Mouse (Mus musculus) limb, embryonic 14.5 days (tissue): Measurements from ENCODE around the gene Olfr12. TPM values are rescaled to one million over a fixed set of nuclear protein-coding genes. Genes with fewer than 3 reads are reported as not detected.

Source experiments
- ATAC-seq: fragments of 200-750 bp; cut with Nextera tagmentation; 2 replicates; pipeline ENCODE4 v1.8.0; 2017; ENCODE audit warnings: low read depth, moderate number of reproducible peaks, moderate TSS enrichment; ENCODE audit not compliant: low FRiP score
- DNase-seq: peaks from one replicate; pipeline ENCODE4 v3.0.0-alpha.2; 2015; ENCODE audit warnings: low spot score
- H3K27ac ChIP-seq: fragments of 300-500 bp; sonication (generic); replicated peaks from 2 replicates; pipeline ENCODE4 v1.5.1; 2014; ENCODE audit warnings: low read depth, mild to moderate bottlenecking, low read length, moderate library complexity, mixed read lengths
- H3K27me3 ChIP-seq: fragments of 300-500 bp; sonication (generic); 2 replicates; pipeline ENCODE4 v1.6.1; 2014; ENCODE audit warnings: low read length, mixed read lengths; ENCODE audit not compliant: control insufficient read depth, insufficient read depth
- H3K36me3 ChIP-seq: fragments of 300-500 bp; sonication (generic); 2 replicates; pipeline ENCODE4 v1.6.1; 2014; ENCODE audit warnings: mild to moderate bottlenecking, low read length, moderate library complexity, mixed read lengths; ENCODE audit not compliant: control insufficient read depth, insufficient read depth
- H3K4me1 ChIP-seq: fragments of 300-500 bp; sonication (generic); 2 replicates; pipeline ENCODE4 v1.6.1; 2014; ENCODE audit warnings: antibody characterized with exemption, low read length, mixed read lengths; ENCODE audit not compliant: control insufficient read depth, insufficient read depth
- H3K4me2 ChIP-seq: fragments of 300-500 bp; sonication (generic); replicated peaks from 2 replicates; pipeline ENCODE4 v1.6.1; 2014; ENCODE audit warnings: low read depth, mild to moderate bottlenecking, low read length, moderate library complexity; ENCODE audit not compliant: severe bottlenecking
- H3K4me3 ChIP-seq: fragments of 300-500 bp; sonication (generic); replicated peaks from 2 replicates; pipeline ENCODE4 v1.5.1; 2014; ENCODE audit warnings: low read length
- H3K9ac ChIP-seq: fragments of 300-500 bp; sonication (generic); 2 replicates; pipeline ENCODE4 v1.6.1; 2014; ENCODE audit warnings: mild to moderate bottlenecking, low read depth, low read length, moderate library complexity; ENCODE audit not compliant: severe bottlenecking
- H3K9me3 ChIP-seq: fragments of 300-500 bp; sonication (generic); 2 replicates; pipeline ENCODE4 v1.6.1; 2016; ENCODE audit warnings: low read length; ENCODE audit not compliant: control insufficient read depth
- POLR2A ChIP-seq: fragments of 200-500 bp; IDR thresholded peaks from 2 replicates; pipeline ENCODE4 v1.8.0; 2012; ENCODE audit warnings: inconsistent platforms, mild to moderate bottlenecking, moderate library complexity, borderline replicate concordance; ENCODE audit not compliant: insufficient read depth, insufficient read length; ENCODE audit errors: extremely low read depth
- WGBS: fragments of 180-500 bp; shearing (Covaris S2); extraction: QIAGEN DNeasy Blood & Tissue Kit; methylation state at CpG from one replicate; pipeline ENCODE4 v1.1.7; 2014; 5-methylcytosine and 5-hydroxymethylcytosine counted together
- polyA plus RNA-seq, 2 experiments: library from polyadenylated mRNA; depleted of rRNA in 1 of 2; stranded (reverse) in 1 of 2; unstranded in 1 of 2; fragments of >200 nt; fragmentation: Nextera tagmentation in 1 of 2; extraction: Ambion mirVana in 1 of 2; gene quantifications; 2 replicates each; pipeline versions ENCODE4 v1.2.1 to v1.2.3; 2012 to 2014

The Olfr12 gene
- polyA plus RNA-seq, 2 experiments: not detected

DNA sequence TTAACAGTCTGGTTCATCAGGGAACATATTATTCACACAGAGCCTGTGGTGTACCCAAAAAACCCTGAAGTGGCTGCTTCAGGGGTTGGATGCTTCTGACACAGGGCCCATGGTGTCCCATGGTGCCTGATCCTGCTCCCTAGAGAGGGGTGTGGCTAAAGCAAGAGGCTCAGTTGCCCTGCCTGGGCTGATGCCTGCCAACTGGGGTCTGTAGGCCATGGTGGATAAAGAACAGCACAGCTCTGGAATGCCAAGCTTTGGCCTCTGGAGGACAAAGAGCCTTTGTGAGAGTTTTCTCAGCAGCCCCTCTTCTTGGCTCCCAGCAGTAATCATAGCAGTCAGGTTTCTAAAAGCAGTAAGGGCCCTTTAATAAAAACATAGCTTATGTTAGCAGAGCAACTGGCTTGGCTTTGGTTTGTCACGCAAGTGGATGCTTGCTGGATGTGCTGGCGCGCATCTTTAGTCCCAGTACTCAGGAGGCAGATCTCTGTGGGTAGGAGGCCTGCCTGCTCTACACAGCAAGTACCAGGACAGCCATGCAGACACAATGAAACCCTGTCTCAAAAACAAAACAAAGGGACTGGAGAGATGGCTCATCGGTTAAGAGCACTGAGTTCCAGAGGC, 17.5 kb downstream of the Olfr12 start:
- peaks cover 36% of the 10 kb centered on the region for H3K36me3 ChIP-seq
- 0 out of 2 replicates have a peak overlapping the region, but pooled peaks have one; percentile 17 for H3K9ac ChIP-seq
- no peak for TF ChIP-seq POLR2A
- no peak overlapping the region for H3K4me3 ChIP-seq
- H3K9me3 ChIP-seq: no peaks in the 10 kb centered on the region
- no peak overlapping the region for H3K27ac ChIP-seq
- H3K27me3 ChIP-seq: no peaks in the 10 kb centered on the region
- H3K4me2 ChIP-seq: no peak overlapping the region
- no peaks in the 10 kb centered on the region for H3K4me1 ChIP-seq
- WGBS: 80% methylated on average over 4 of the region's 4 CpGs
- DNase-seq (no peak), ATAC-seq (peak; percentile 28; the same call in 1 of the 2 replicates)

DNA sequence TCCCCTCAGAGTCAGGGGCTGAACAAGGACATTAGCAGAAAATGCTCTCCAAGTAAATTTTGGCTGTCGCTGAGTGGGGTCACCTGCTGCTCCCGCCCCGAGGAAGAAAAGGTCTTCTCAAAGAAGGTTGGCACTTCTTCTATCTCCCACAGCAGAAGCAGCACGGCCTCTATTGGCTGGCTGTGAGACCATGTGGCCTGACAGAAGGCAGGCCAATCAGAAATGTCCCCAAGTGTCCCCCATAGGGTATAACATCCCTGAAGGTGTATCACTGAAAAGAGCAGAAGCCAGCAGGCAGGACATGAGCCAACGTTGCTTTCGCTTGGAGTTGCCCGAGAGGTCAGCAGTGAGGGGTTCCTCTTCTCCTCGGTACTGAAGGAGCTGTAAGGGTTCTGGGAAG, 18.4 kb downstream of the Olfr12 start:
- Histone ChIP-seq H3K9ac (no peak overlapping the region), H3K27me3 (no peaks in the 10 kb centered on the region), H3K9me3 (no peaks in the 10 kb centered on the region), H3K36me3 (peaks cover 36% of the 10 kb centered on the region), H3K4me1 (peaks cover 4% of the 10 kb centered on the region; the same call in 1 of the 2 replicates), H3K4me2 (no peak overlapping the region), H3K4me3 (no peak overlapping the region), H3K27ac (no peak overlapping the region)
- no peak for TF ChIP-seq POLR2A
- DNase-seq: no peak
- ATAC-seq: no peak
- WGBS: 91% methylated on average over 8 of the region's 8 CpGs

DNA sequence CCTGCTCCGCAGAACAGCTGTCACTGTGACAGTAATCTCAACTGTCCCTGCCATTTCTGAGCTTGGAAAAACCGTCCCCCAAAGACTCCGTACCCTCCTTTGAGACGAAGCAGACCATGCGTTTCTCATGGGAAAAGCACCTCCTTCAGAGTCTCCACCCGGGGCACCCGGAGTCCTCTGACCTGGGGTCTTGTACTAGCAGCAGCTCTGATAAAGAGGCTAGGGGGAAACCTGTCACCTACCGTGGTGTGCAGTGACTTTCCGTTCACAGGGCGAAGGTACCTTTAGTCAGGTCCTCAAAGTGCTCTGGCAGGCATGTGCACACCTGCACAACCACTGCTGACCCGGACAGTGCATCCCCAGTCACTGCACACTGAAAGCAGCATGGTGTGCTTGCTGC, 19.1 kb downstream of the Olfr12 start:
- ATAC-seq (no peak), DNase-seq (no peak)
- Histone ChIP-seq H3K4me1 (peaks cover 6% of the 10 kb centered on the region; the same call in 1 of the 2 replicates), H3K27me3 (no peaks in the 10 kb centered on the region), H3K9ac (no peak overlapping the region), H3K4me2 (no peak overlapping the region), H3K36me3 (peaks cover 36% of the 10 kb centered on the region), H3K27ac (no peak overlapping the region), H3K4me3 (no peak overlapping the region), H3K9me3 (no peaks in the 10 kb centered on the region)
- TF ChIP-seq POLR2A: no peak
- WGBS: 94% methylated on average over 11 of the region's 11 CpGs

DNA sequence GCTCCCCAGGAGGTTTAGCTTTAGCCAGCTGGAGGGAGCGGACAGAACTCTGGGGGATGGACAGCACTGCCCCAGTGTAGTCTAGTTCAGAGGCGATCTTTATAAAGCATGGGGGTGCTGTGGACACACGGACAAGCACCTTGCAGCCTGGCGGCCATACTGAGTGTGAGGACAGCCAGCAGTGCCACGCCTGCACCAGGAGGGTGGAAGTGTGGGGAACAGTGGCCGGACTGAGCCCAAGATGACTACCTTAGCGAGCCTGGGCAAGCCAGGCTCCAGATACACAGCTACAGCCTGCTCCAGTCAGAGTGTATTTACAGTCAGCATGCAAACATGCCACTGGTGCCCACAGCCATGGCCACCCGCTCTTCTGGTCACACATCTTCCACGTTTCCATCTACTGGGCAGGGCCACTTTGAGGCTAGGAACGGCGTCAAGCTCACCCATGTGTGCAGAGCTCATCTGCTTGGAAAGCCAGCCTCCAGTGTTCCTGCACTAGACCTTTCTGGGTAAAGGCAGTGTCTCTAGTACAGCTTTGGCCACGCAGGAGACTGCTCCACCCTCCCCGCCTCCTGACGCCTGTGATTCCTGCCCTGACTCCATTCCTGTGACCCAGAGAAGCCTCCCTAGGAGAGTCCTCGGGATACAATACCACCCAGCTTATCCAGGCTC, 20.0 kb downstream of the Olfr12 start:
- Histone ChIP-seq H3K4me3 (no peak overlapping the region), H3K27me3 (no peaks in the 10 kb centered on the region), H3K27ac (no peak overlapping the region), H3K36me3 (peaks cover 36% of the 10 kb centered on the region), H3K4me2 (no peak overlapping the region), H3K9ac (no peak overlapping the region), H3K9me3 (no peaks in the 10 kb centered on the region), H3K4me1 (peaks cover 6% of the 10 kb centered on the region)
- ATAC-seq (no peak), DNase-seq (no peak)
- 92% methylated on average over 15 of the region's 15 CpGs for WGBS
- TF ChIP-seq POLR2A: no peak

DNA sequence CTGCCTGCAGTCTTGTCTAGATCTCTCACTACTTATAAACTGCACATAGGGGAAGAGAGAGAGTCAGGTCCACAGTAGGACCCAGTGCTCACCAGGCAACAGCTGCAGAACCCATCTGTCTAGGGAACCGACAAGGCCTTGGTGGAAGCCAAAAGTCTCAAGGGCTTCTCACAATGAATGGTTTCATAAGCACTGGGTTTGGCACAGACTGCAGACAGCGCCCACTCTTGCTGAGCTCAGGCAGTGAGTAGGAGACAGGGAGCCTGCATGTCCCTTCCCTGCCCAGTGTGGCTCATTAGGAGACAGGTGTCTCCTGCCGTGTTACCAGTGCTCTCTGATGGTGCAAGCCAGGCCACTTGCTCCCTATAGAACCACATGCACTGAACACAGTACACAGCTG, 20.6 kb downstream of the Olfr12 start:
- Histone ChIP-seq H3K4me3 (no peak overlapping the region), H3K27ac (no peak overlapping the region), H3K4me2 (no peak overlapping the region), H3K36me3 (peaks cover 36% of the 10 kb centered on the region), H3K9ac (no peak overlapping the region), H3K4me1 (peaks cover 6% of the 10 kb centered on the region), H3K9me3 (no peaks in the 10 kb centered on the region), H3K27me3 (no peaks in the 10 kb centered on the region)
- 85% methylated on average over 3 of the region's 3 CpGs for WGBS
- DNase-seq: no peak
- ATAC-seq: no peak
- TF ChIP-seq POLR2A: no peak
